Mouse (Mus musculus): ENCODE results near the gene Ryr1. TPM values are rescaled to one million over a fixed set of nuclear protein-coding genes. Genes with fewer than 3 reads are reported as not detected.

Gene Ryr1
- polyA plus RNA-seq, 1 experiment: 1.1 TPM

DNA sequence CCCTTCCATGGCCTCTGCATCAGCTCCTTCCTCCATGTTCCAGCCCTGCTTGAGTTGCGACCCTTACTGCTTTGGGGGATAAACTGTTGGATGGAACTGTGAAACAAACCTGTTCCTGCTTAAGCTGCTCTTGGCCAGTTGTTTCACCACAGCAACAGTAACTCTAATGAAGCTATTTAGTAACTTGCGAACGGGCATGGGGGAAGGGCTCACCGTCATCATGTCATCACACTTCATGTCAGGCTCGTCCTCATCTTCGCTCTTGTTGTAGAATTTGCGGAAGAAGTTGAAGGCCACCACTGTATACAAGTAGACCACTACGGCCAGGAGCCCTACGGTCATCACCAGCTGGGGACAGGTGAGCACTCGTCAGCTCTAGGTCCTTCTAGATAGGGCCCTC, 116.8 kb downstream of the Ryr1 start:
- Histone ChIP-seq H3K36me3 (ENCODE audit: control insufficient read depth, insufficient read depth, low read length) (no peaks in the 10 kb centered on the region), H3K27me3 (ENCODE audit: control insufficient read depth, insufficient read depth, low read length) (no peaks in the 10 kb centered on the region), H3K27ac (ENCODE audit: control insufficient read depth, insufficient read depth, low read depth, low read length) (no peak overlapping the region), H3K4me3 (ENCODE audit: control insufficient read depth, low read depth, low read length) (no peak overlapping the region), H3K4me1 (ENCODE audit: control insufficient read depth, insufficient read depth, low read length) (peaks cover 2% of the 10 kb centered on the region)
- TF ChIP-seq CTCF (IDR thresholded peaks at IDR 0.05; ENCODE audit: control insufficient read depth, insufficient read depth, insufficient replicate concordance, low read depth, low read length) (no peak), POLR2A (IDR thresholded peaks at IDR 0.05; ENCODE audit: control insufficient read depth, low read depth, low read length) (no peak)

DNA sequence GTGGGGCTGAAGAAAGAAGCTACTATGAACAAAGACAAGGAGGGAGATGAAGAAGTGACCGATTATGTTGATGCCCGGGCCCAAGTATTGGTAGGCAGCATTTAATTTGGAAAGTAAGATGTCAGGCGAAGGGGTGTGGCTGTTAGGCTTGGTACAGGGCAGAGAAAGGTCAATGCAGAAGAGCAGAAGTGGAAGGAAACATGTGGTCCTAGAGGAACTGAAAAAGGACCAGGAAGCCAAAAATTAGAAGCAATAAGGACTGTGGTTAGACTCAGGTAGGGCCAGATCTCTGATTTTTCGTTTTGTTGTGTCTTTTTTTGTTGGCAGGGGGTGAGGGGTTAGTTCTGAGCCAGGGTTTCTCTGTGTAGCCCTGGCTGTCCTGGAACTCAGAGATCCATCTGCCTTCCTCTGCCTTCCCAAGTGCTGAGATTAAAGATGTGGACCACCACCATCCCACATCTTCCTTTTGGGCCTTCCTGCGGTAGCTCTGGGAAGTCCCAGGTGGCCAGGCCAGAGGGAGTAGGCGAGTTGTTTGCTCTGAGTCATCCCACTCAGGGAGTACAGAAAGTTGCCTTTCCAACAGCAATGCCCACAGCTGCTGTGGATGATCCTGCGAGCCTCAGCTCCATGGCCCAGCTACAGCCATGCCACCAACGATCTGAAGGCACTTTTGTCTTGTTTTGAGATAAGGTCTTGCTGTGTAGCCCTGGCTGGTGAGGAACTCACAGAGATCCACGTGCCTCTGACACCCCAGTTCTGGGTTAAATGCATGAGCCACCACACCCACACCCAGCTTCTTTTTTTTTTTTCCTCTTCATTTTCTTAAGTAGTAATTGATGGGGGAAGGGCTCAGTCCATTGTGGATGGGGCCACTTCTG, 117.5 kb downstream of the Ryr1 start:
- no peak overlapping the region for H3K4me3 ChIP-seq (ENCODE audit: control insufficient read depth, low read depth, low read length)
- no peaks in the 10 kb centered on the region for H3K36me3 ChIP-seq (ENCODE audit: control insufficient read depth, insufficient read depth, low read length)
- H3K27me3 ChIP-seq (ENCODE audit: control insufficient read depth, insufficient read depth, low read length): no peaks in the 10 kb centered on the region
- peaks cover 6% of the 10 kb centered on the region for H3K4me1 ChIP-seq (ENCODE audit: control insufficient read depth, insufficient read depth, low read length)
- TF ChIP-seq CTCF (IDR thresholded peaks at IDR 0.05; ENCODE audit: control insufficient read depth, insufficient read depth, insufficient replicate concordance, low read depth, low read length): 0 out of 2 replicates have a peak, but pooled peaks have one; percentile 0
- no peak for TF ChIP-seq POLR2A (IDR thresholded peaks at IDR 0.05; ENCODE audit: control insufficient read depth, low read depth, low read length)
- no peak overlapping the region for H3K27ac ChIP-seq (ENCODE audit: control insufficient read depth, insufficient read depth, low read depth, low read length)

DNA sequence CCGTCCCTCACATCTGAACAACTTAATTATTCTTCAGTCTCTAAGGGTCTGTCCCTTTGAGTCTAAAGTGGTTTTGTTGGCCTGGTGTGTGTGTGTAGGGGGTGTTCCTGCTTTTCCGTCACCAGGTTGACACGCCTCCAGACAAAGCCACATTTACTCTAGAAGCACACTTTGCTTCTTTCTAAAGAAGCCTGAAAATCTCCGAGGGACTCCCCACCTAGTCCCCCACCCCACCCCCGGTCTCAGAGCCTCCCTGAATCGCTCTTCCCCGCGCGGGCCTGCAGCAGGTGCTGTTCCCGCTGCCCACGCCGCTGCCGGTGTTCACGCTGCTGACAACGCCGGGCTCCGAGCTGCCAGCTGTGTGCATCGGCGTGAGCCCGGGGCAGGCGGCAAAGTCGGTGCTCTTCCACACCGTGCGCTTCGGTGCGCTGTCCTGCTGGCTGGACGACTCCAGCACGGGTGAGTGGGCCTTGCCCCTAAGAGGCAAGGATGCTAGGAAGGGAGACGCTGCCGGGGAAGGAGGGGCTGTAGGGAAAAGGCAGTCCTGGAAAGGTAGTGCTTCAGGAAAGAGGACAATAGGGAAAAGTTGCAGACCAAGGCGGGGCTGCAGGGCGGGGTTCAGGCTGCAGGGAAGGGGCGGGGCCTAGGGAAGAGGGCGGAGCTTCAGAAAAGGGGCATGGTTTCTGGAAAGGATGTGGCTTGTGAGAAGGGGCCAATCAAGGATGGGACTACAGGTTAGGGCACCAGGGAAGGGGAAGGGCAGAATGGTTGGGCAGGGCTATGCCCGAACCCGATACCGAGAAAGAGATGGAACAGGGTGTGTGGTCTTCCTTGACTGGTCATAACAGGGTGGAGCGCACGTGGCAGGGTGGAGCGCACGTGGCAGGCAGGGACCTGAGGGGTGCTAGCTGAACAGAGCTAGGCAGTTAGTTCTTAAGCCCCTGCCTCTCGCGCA, 124.1 kb downstream of the Ryr1 start:
- Histone ChIP-seq H3K27ac (ENCODE audit: control insufficient read depth, insufficient read depth, low read depth, low read length) (no peak overlapping the region), H3K4me1 (ENCODE audit: control insufficient read depth, insufficient read depth, low read length) (peaks cover 23% of the 10 kb centered on the region), H3K27me3 (ENCODE audit: control insufficient read depth, insufficient read depth, low read length) (no peaks in the 10 kb centered on the region), H3K36me3 (ENCODE audit: control insufficient read depth, insufficient read depth, low read length) (no peaks in the 10 kb centered on the region), H3K4me3 (ENCODE audit: control insufficient read depth, low read depth, low read length) (peak overlapping the region; percentile 71)
- TF ChIP-seq POLR2A (IDR thresholded peaks at IDR 0.05; ENCODE audit: control insufficient read depth, low read depth, low read length): no peak
- no peak for TF ChIP-seq CTCF (IDR thresholded peaks at IDR 0.05; ENCODE audit: control insufficient read depth, insufficient read depth, insufficient replicate concordance, low read depth, low read length)

DNA sequence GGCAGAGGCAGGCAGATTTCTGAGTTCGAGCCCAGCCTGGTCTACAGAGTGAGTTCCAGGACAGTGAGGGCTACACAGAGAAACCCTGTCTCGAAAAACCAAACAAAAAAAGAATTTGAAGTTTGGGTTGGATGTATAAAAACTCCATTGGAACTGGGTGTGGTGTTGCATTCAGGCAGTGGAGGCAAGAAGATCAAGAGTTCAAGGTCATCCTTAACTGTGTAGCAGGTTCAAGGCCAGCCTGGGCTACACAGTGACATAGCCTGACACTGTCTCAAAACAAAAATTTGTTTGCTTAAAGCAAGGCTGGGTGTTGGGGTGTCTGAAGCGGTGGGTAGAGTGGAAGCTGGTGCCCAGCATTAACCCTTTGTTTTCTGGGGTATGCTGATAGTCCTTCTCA, 131.6 kb downstream of the Ryr1 start:
- TF ChIP-seq POLR2A (IDR thresholded peaks at IDR 0.05; ENCODE audit: control insufficient read depth, low read depth, low read length) (no peak), CTCF (IDR thresholded peaks at IDR 0.05; ENCODE audit: control insufficient read depth, insufficient read depth, insufficient replicate concordance, low read depth, low read length) (no peak)
- no peaks in the 10 kb centered on the region for H3K36me3 ChIP-seq (ENCODE audit: control insufficient read depth, insufficient read depth, low read length)
- no peak overlapping the region for H3K27ac ChIP-seq (ENCODE audit: control insufficient read depth, insufficient read depth, low read depth, low read length)
- H3K4me3 ChIP-seq (ENCODE audit: control insufficient read depth, low read depth, low read length): no peak overlapping the region
- H3K27me3 ChIP-seq (ENCODE audit: control insufficient read depth, insufficient read depth, low read length): no peaks in the 10 kb centered on the region
- H3K4me1 ChIP-seq (ENCODE audit: control insufficient read depth, insufficient read depth, low read length): peaks cover 3% of the 10 kb centered on the region; the same call in 1 of the 2 replicates

- no peak for TF ChIP-seq POLR2A (IDR thresholded peaks at IDR 0.05; ENCODE audit: control insufficient read depth, low read depth, low read length)
- TF ChIP-seq CTCF (IDR thresholded peaks at IDR 0.05; ENCODE audit: control insufficient read depth, insufficient read depth, insufficient replicate concordance, low read depth, low read length): no peak
- no peaks in the 10 kb centered on the region for H3K36me3 ChIP-seq (ENCODE audit: control insufficient read depth, insufficient read depth, low read length)
Measured at GRCm38 (mm10) chr7:28992997-28993396, 132.0 kb downstream of the Ryr1 start.

DNA sequence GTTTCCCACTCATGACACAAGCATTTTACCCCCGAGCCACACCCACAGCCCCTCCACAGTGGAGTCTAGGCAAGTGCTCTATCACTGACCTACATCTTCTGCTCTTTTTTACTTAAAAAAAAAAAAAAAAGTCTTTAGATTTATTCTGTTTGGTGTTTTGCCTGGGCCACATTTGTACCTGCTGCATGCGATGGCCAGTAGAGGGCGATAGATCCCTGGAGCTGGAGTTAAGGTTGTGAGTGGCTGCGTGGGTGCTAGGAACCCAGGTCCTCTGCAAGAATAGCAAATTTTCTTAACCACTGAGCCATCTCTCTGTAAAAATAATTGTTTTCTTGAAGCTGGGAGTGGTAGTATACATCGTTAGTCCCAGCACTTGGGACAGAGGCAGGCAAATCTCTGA, 133.4 kb downstream of the Ryr1 start:
- H3K4me3 ChIP-seq (ENCODE audit: control insufficient read depth, low read depth, low read length): no peak overlapping the region
- TF ChIP-seq CTCF (IDR thresholded peaks at IDR 0.05; ENCODE audit: control insufficient read depth, insufficient read depth, insufficient replicate concordance, low read depth, low read length) (peak; percentile 67; the same call in 1 of the 2 replicates), POLR2A (IDR thresholded peaks at IDR 0.05; ENCODE audit: control insufficient read depth, low read depth, low read length) (no peak)

More at GRCm38 (mm10) chr7:28992997-28993396, 132.0 kb downstream of the Ryr1 start:
- no peak overlapping the region for H3K4me3 ChIP-seq (ENCODE audit: control insufficient read depth, low read depth, low read length)
- H3K27ac ChIP-seq (ENCODE audit: control insufficient read depth, insufficient read depth, low read depth, low read length): no peak overlapping the region
- peaks cover 3% of the 10 kb centered on the region; the same call in 1 of the 2 replicates for H3K4me1 ChIP-seq (ENCODE audit: control insufficient read depth, insufficient read depth, low read length)
- no peaks in the 10 kb centered on the region for H3K27me3 ChIP-seq (ENCODE audit: control insufficient read depth, insufficient read depth, low read length)

More for the DNA sequence above, 133.4 kb downstream of the Ryr1 start:
- H3K27ac ChIP-seq (ENCODE audit: control insufficient read depth, insufficient read depth, low read depth, low read length): no peak overlapping the region
- no peaks in the 10 kb centered on the region for H3K36me3 ChIP-seq (ENCODE audit: control insufficient read depth, insufficient read depth, low read length)
- H3K27me3 ChIP-seq (ENCODE audit: control insufficient read depth, insufficient read depth, low read length): no peaks in the 10 kb centered on the region
- peaks cover 3% of the 10 kb centered on the region; the same call in 1 of the 2 replicates for H3K4me1 ChIP-seq (ENCODE audit: control insufficient read depth, insufficient read depth, low read length)
